18 mouse cellular contexts compared by ENCODE assay signal in the genomic region with DNA sequence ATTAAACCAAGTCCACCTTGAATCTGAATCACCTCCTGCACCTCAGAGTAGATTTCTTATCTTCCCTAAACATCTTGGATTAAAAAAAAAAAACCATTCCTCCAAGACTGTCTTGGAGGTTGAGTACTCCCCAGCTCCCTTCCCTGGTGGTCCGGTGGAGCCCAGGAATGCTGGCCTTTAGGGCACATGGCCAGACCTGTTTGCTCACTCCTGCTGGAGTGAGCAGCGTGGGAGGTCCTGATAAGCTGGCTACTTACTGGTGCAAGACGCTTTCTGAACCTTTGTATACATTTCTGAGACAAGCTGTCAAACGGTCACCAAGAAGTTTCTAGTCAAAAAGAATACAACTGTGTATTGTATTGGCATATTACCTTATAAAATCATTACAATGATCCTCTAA. TPM values are rescaled to one million over a fixed set of nuclear protein-coding genes. Genes with fewer than 3 reads are reported as not detected.
DNase-seq lines count a peak whose midpoint lies in the region; ATAC-seq and TF ChIP-seq lines count a peak whose summit lies in the region.
"Had no signal": no experiment of that assay in that cellular context is flagged by ENCODE, and none has a peak within 500 bp of the region (broad histone marks: within the 10 kb centered on the region; RNA-seq: fewer than 3 reads in every experiment).

No protein-coding gene starts in this region.

- peak; percentile 75; the same call in 1 of the 2 replicates for ATAC-seq in kidney, embryonic 14.5 days (ENCODE audit: low FRiP score, low TSS enrichment)
- ATAC-seq in lung, embryonic 14.5 days (ENCODE audit: insufficient read depth), result peak; percentile 65; the same call in 1 of the 2 replicates
- ATAC-seq in embryonic facial prominence, embryonic 11.5 days (replicated peaks; ENCODE audit: insufficient number of reproducible peaks, low FRiP score, low TSS enrichment, low read depth), result no peak
- ATAC-seq: forebrain, embryonic 15.5 days had no signal

- no peaks in the 10 kb centered on the region for H3K4me1 ChIP-seq in kidney, embryonic 14.5 days (ENCODE audit: control insufficient read depth, insufficient read depth, low read length)
- H3K4me1 ChIP-seq in lung, embryonic 14.5 days (ENCODE audit: insufficient read depth), result no peaks in the 10 kb centered on the region
- H3K4me1 ChIP-seq in embryonic facial prominence, embryonic 11.5 days (ENCODE audit: control insufficient read depth, insufficient read depth, low read length), result no peaks in the 10 kb centered on the region
- H3K4me1 ChIP-seq: embryonic facial prominence, embryonic 12.5 days; forebrain, embryonic 15.5 days; heart, embryonic 13.5 days; hindbrain, embryonic 15.5 days had no signal

- no peaks in the 10 kb centered on the region for H3K36me3 ChIP-seq in kidney, embryonic 14.5 days (ENCODE audit: control insufficient read depth, insufficient read depth, low read length)
- no peaks in the 10 kb centered on the region for H3K36me3 ChIP-seq in lung, embryonic 14.5 days (ENCODE audit: insufficient read depth)
- no peaks in the 10 kb centered on the region for H3K36me3 ChIP-seq in embryonic facial prominence, embryonic 11.5 days (replicated peaks; ENCODE audit: control insufficient read depth, insufficient read depth, low read depth, low read length)
- H3K36me3 ChIP-seq: embryonic facial prominence, embryonic 12.5 days; forebrain, embryonic 15.5 days; heart, embryonic 13.5 days; hindbrain, embryonic 15.5 days had no signal

- H3K9me3 ChIP-seq in kidney, embryonic 14.5 days (ENCODE audit: control insufficient read depth, low read length), result no peaks in the 10 kb centered on the region
- no peaks in the 10 kb centered on the region for H3K9me3 ChIP-seq in lung, embryonic 14.5 days (ENCODE audit: low read depth, low read length)
- H3K9me3 ChIP-seq in embryonic facial prominence, embryonic 11.5 days (replicated peaks; ENCODE audit: control insufficient read depth, low read length), result no peaks in the 10 kb centered on the region
- H3K9me3 ChIP-seq: embryonic facial prominence, embryonic 12.5 days; forebrain, embryonic 15.5 days; heart, embryonic 13.5 days; hindbrain, embryonic 15.5 days had no signal

- no peak for TF ChIP-seq CTCF in lung, embryonic 14.5 days (IDR thresholded peaks at IDR 0.05; ENCODE audit: low read depth)

- H3K4me3 ChIP-seq in kidney, embryonic 14.5 days (ENCODE audit: low read length), result no peak overlapping the region
- H3K4me3 ChIP-seq in lung, embryonic 14.5 days (ENCODE audit: low read depth, low read length), result no peak overlapping the region
- H3K4me3 ChIP-seq in embryonic facial prominence, embryonic 11.5 days (ENCODE audit: low read depth, low read length), result no peak overlapping the region
- H3K4me3 ChIP-seq: embryonic facial prominence, embryonic 12.5 days; forebrain, embryonic 15.5 days; heart, embryonic 13.5 days; hindbrain, embryonic 15.5 days had no signal

- H3K4me2 ChIP-seq in kidney, embryonic 14.5 days (replicated peaks; ENCODE audit: low read depth, low read length), result no peak overlapping the region
- no peak overlapping the region for H3K4me2 ChIP-seq in lung, embryonic 14.5 days
- H3K4me2 ChIP-seq in embryonic facial prominence, embryonic 11.5 days (ENCODE audit: low read depth, low read length), result no peak overlapping the region
- H3K4me2 ChIP-seq: embryonic facial prominence, embryonic 12.5 days; forebrain, embryonic 15.5 days; heart, embryonic 13.5 days; hindbrain, embryonic 15.5 days had no signal

- no peak overlapping the region for H3K9ac ChIP-seq in kidney, embryonic 14.5 days (ENCODE audit: low read depth, low read length)
- H3K9ac ChIP-seq in lung, embryonic 14.5 days, result no peak overlapping the region
- H3K9ac ChIP-seq in embryonic facial prominence, embryonic 11.5 days (replicated peaks; ENCODE audit: low read length), result no peak overlapping the region
- H3K9ac ChIP-seq: embryonic facial prominence, embryonic 12.5 days; forebrain, embryonic 15.5 days; heart, embryonic 13.5 days; hindbrain, embryonic 15.5 days had no signal

- no peak for DNase-seq in kidney, adult 9 months
- DNase-seq in lung, embryonic 14.5 days, result peak; percentile 68
- DNase-seq in lung, postnatal 14 days, result no peak
- peak; percentile 17 for DNase-seq in embryonic facial prominence, embryonic 11.5 days (ENCODE audit: low spot score)
- DNase-seq in yolk sac, embryonic 10.5 days (ENCODE audit: low spot score), result peak; percentile 24
- DNase-seq in left cerebral cortex, postnatal 10 days (ENCODE audit: extremely low spot score in 1 of 2, low spot score in 2 of 2), result no peak
- DNase-seq: adrenal gland, adult 8-10 months; adrenal gland, postnatal 36 days; cerebellum, adult 2 months; cerebellum, postnatal 10 days; gastrocnemius, postnatal 10 days; heart, postnatal 36 days had no signal

- 32% methylated on average over 4 of the region's 4 CpGs for WGBS in kidney, embryonic 14.5 days
- 6% methylated on average over 4 of the region's 4 CpGs for WGBS in lung, embryonic 14.5 days
- 50% methylated on average over 4 of the region's 4 CpGs for WGBS in embryonic facial prominence, embryonic 11.5 days

- intact Hi-C loops in left cerebral cortex, postnatal 10 days (cut with DNase I), result no loop called here

- H3K27me3 ChIP-seq in kidney, embryonic 14.5 days (ENCODE audit: control insufficient read depth, insufficient read depth, low read length), result no peaks in the 10 kb centered on the region
- H3K27me3 ChIP-seq in lung, embryonic 14.5 days (ENCODE audit: insufficient read depth, low read length), result no peaks in the 10 kb centered on the region
- no peaks in the 10 kb centered on the region for H3K27me3 ChIP-seq in embryonic facial prominence, embryonic 11.5 days (ENCODE audit: control insufficient read depth, insufficient read depth, low read length)
- H3K27me3 ChIP-seq: forebrain, embryonic 15.5 days; heart, embryonic 13.5 days; hindbrain, embryonic 15.5 days had no signal

- H3K27ac ChIP-seq in kidney, embryonic 14.5 days (ENCODE audit: low read depth, low read length), result no peak overlapping the region
- no peak overlapping the region for H3K27ac ChIP-seq in lung, embryonic 14.5 days (ENCODE audit: low read depth)
- H3K27ac ChIP-seq in embryonic facial prominence, embryonic 11.5 days (replicated peaks; ENCODE audit: low read depth, low read length), result no peak overlapping the region
- H3K27ac ChIP-seq: embryonic facial prominence, embryonic 12.5 days; forebrain, embryonic 15.5 days; heart, embryonic 13.5 days; hindbrain, embryonic 15.5 days had no signal

RNA-seq across cellular contexts. Expression of a gene that starts 36.0 kb away (rescaled TPM):
- polyA plus RNA-seq in kidney, embryonic 14.5 days (2014; fragmentation: Nextera tagmentation; extraction: Ambion mirVana), result not detected in 2 replicates
- polyA plus RNA-seq in lung, embryonic 14.5 days (2014; fragmentation: Nextera tagmentation; extraction: Ambion mirVana), result 1.1 and 1.7 TPM in 2 replicates
- 0.22 and 0.45 TPM in 2 replicates for polyA plus RNA-seq in embryonic facial prominence, embryonic 11.5 days (2014; fragmentation: Nextera tagmentation; extraction: Ambion mirVana)
- total RNA-seq in left cerebral cortex, postnatal 10 days (2021), result 10 to 100 TPM; 44.9 to 53.3 TPM
- polyA plus RNA-seq: heart, postnatal 0 days had no signal

RNA-seq across cellular contexts. Expression of a gene that starts 51.0 kb away (rescaled TPM):
- polyA plus RNA-seq in kidney, embryonic 14.5 days (2014; fragmentation: Nextera tagmentation; extraction: Ambion mirVana), result 0.32 and 0.57 TPM in 2 replicates
- polyA plus RNA-seq in lung, embryonic 14.5 days (2014; fragmentation: Nextera tagmentation; extraction: Ambion mirVana), result 0.74 and 0.88 TPM in 2 replicates
- 1.0 and 2.2 TPM in 2 replicates for polyA plus RNA-seq in embryonic facial prominence, embryonic 11.5 days (2014; fragmentation: Nextera tagmentation; extraction: Ambion mirVana)
- 1 to 10 TPM; 2.2 to 2.8 TPM for total RNA-seq in left cerebral cortex, postnatal 10 days (2021)
- total RNA-seq: adrenal gland, postnatal 36 days; heart, postnatal 36 days had no signal
- polyA plus RNA-seq: heart, postnatal 0 days had no signal

Comparison
In these comparisons a context has a peak if more than half of its experiments do, and no peak if none do; other contexts are left out.
1. DNase-seq: peak in lung, embryonic 14.5 days (single experiment), embryonic facial prominence, embryonic 11.5 days (single experiment) and yolk sac, embryonic 10.5 days (single experiment); none in kidney, adult 9 months (single experiment), lung, postnatal 14 days (single experiment) and left cerebral cortex, postnatal 10 days (0 of 2).